Mouse (Mus musculus) adrenal gland, postnatal 25 days (tissue): Measurements from ENCODE around the gene Fam189a2. TPM values are rescaled to one million over a fixed set of nuclear protein-coding genes. Genes with fewer than 3 reads are reported as not detected.

Experiments
- DNase-seq: peaks from one replicate; pipeline ENCODE4 v3.0.0; 2021; ENCODE audit warnings: mixed read lengths
- long read RNA-seq: library from polyadenylated mRNA; stranded (forward); transcript quantifications from one replicate; pipeline ENCODE4 v2.0.0, GENCODE M21; 2021
- total RNA-seq: library from RNA; stranded (reverse); gene quantifications from 2 replicates; pipeline ENCODE4 v1.2.3, GENCODE M21; 2021

The Fam189a2 gene
- 6.2 and 7.3 TPM in 2 replicates for total RNA-seq
- long read RNA-seq, partial matches to known transcripts, result 1 of 4 reads
- long read RNA-seq, other reads (novel, unspliced or antisense), result 1 of 4 reads

DNA sequence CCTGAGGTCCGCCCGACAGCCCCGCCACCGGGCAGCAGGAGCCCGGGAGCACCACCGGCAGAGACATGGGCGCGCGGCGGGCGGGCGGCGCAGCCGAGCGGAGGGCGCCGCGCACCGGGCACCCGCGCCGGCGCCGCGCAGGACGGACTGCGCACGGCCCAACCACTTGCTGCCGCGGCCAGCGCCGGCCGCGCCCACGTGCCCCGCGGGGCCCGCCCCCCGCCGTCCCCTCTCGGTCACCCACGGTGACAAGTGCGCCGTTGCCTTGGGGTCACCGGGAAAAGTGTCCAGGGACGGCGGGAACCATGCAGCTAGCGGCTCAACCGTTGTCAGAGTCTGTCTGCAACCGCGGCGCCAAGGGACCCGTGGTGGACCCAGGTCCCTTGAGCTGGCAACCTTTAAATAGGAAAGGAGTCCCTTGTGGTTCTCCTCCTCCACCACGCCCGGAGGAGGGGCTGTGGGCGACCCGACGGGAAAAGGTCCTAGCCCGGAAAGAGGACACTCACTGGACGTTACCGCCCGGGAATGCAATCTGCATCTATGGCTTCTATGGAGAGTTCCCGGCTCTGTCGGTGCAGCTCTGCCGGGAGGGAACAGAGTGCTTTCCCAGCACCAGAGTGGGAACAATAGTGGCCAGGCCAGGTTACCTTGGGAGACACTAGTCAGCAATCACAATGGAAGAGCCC is at the start of gene Fam189a2:
Gene Fam189a2 (minus strand): TSS at position 149 of the 686 bp plus-strand sequence.
- peak; percentile 58 for DNase-seq

DNA sequence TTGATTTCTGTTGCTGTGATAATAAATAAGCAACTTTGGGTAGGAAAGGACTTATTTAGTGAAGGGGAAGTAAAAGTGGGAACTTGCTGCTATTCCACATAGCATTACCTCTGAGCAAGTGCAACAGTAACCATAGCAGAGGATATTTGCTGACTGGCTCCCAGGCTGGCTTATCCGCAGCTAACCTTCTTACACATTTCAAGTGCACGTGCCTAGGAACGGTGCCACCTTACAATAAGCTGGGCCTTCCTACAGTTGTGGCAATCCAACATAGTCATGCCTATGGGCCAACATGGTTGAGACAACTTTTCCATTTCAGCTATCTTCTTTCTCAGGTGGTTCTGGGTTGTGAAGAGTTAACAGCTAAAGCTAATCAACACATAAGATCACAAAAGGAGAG is 46.8 kb upstream of the Fam189a2 start:
- no peak for DNase-seq

DNA sequence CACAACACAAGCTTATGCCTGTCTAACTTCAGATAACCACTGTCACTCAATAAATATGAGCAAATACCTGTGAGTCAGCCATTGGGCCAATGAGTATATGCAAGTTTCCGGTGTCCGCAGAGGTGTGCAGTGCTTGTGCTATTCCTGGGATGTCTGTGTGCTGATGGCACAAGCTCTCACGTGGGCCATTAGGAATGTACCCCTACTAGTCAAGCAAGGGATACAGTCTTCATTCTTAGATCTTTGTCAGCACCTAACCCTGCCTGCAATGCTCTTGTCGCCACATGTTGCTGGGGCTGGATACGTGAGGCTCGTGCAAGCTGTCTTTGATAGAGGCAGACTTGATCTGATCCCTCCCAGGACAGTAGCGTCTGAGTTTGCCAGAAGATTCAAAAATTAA is 45.7 kb upstream of the Fam189a2 start:
- no peak for DNase-seq

DNA sequence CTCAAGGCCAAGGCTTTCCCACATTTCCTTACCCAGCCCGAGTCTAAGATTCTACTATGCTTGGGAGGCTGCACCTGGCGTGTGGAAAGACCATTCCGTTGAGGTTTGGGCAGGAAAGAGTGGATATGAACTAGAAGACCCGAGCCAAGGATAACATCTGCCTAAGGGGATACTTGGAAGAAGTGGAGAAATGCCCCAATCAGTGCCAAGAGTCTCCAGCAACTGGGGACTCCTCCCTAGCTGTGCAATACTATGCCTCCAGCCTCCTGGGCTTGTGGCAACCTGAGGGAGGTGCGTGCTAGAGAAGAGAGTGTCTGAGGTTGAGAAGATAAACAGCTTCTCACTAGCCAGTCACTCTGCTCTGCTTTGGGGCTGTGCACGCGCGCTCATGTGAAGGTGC is 45.1 kb upstream of the Fam189a2 start:
- DNase-seq, result no peak

DNA sequence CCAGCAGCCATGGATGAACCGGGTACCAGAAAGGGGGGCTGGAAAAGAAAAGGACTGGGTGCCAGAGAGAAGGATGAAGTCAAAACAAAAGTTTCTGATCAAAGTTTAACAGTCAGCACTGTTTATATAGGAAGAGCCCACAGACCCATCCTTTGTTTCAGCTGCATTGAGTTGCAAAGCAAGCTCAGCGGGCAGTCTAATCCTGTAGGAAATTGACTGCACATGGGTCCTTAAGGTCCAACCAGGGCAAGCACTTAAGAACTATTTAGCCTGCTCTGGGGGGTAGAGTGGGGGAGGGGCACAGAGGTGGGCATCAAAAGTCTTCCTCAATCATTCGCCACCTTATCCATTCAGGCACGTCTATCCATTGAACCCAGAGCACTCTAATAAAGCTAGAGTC is 42.3 kb upstream of the Fam189a2 start:
- DNase-seq, result no peak

DNA sequence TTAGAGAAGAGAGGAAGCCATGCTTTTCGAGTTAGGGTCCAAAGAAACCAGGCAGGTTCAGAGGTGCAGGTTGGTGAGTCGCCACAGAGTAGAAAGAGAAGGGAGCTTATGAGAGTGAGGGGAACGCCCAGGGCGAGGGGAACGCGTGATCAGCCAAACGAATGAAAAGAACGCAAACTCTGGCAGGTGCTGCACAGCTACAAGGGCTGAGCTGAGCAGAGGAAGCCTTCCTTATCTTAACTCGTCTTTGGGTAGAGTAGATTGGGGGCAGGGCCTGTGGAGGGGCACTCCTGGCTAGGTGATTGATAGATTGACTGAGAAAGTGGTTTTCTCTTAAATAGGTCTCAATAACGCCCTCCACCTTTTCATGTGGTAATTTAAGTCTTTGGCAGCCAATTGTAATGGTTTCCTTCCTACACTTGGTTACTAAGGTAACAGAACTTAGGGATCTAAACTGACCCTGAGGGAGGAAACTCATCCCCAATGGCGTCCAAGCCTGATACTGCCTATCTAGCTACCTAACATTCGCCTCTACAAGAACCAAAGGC is 33.6 kb upstream of the Fam189a2 start:
- no peak for DNase-seq

DNA sequence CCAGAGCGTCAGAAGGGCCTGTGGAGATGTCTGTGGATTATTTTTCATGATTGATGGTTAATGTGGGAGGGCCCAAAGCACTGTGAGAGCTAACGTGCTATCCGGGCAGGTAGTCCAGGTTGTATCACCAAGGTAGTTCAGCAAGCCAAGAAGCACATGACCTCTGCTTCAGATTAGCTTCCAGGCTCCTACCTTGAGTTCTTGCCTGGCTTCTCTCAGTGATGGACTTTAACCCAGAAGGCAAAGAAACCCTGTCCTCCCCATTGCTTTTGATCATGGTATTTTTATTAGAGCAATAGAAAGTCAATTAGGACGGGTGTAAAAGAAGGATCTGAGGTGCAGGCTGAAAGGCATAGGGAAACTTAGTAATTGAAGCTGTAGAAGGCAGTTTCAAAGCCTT is 32.8 kb upstream of the Fam189a2 start:
- DNase-seq, result no peak

DNA sequence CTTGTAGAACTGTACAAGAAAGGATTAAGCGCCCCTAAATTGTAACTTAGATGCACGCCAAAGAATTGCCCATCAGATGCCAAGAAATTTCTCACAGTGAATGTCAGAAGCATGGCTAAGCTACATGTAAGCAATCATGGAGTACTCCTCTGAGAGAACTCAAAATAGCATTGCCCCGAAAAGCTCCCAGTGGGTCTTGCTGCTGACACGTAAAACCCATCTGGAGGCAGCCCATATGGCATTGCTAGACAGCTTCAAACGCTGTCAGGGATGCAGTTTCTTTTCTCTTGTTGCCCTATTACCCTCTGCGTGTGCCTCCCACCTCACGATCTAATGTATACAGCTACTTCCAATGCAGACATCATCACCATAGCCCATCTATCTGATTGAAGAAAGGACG is 28.0 kb upstream of the Fam189a2 start:
- DNase-seq, result no peak

DNA sequence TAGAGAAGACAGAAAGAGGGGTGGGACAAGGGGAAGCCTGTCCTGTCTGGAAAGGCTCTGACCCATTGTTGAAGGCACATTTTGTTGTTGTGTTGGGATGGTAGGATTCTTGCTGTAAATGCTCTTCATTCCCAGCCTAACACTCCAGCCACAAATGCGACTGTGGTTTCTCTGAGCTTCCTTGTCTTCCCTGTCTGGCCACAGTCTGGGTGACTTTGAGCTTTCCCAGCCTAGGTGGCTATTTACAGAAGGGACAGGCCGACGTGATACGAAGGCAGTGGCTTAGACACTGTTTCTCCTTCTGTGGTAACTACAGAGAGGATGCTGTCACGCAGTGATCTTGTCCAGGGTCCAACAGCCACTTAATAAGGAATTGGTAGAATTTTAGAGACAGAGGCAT is 27.2 kb upstream of the Fam189a2 start:
- no peak for DNase-seq

DNA sequence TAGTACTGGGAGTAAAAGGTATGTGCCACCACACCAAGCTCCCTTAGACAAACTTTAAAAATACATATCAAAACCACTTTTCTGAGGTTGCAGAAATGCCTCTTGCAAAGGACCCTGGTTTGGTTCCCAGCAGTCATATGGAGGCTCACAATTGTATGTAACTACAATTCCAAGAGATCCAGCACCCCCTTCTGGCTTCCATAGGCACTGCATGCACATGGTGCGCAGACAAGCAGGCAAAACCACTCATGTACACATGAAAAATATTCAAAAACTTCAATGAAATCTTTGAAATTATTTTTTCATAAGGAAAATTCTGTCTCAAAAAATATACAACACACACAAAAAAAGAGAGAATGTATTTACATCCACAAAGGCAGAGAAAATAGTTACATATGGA is 26.1 kb upstream of the Fam189a2 start:
- DNase-seq, result no peak

DNA sequence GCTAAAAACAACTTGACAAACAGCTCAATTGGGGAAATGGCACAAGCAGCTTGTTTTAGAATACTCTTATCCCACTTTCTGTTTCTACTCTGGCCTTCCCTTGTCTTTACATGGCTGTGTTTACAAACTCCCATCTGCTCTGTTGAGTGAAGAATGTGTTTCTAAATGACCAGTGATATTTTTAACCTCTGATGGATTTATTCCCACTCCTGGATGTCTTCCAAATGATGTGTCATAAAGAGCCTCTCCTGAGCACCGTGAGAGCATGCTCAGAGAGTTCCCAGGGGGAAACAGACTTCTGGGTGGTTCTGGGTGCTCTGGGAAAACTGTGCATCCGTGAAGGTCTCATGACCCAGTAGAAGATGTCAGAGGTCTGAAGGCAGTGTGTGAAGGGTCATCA is 24.1 kb upstream of the Fam189a2 start:
- no peak for DNase-seq

DNA sequence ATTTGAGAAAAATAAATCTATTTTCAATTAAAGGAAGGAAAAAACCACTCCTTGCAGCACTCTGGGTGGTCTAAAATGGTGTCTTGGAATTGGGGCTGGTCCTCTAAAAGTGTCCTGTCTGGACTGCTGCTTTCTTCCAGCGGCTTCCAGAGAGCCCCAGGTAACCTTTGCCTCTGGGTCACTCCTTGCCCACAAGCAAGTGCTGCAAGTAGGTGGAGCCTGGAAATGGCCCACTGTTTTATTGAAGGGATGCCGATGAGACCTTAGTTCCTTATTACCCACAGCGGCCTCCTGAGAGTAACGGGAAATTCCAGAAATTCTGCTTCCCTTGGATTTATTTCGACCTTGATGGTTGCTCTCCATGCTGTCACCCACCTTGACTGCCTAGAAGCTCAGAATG is 23.4 kb upstream of the Fam189a2 start:
- no peak for DNase-seq

DNA sequence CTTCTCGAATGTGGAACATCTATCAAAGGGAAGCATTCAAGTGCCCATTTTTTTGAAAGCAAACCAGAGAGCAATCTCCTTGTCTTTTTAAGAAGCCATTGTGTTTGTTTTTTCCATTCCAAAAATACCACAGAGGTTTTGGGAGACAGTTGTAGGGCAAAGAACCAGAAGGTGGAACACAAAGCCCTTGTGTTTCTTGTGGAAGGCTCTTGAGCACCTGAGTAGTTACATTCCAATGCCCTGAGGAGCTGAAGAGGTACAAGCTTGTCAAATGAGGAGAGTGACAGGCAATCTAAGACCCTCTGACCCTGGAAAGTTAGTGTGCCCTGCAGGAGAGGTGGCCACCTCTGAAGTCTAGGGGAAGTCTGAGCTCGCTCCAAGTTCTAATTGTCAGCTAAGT is 19.7 kb upstream of the Fam189a2 start:
- no peak for DNase-seq

DNA sequence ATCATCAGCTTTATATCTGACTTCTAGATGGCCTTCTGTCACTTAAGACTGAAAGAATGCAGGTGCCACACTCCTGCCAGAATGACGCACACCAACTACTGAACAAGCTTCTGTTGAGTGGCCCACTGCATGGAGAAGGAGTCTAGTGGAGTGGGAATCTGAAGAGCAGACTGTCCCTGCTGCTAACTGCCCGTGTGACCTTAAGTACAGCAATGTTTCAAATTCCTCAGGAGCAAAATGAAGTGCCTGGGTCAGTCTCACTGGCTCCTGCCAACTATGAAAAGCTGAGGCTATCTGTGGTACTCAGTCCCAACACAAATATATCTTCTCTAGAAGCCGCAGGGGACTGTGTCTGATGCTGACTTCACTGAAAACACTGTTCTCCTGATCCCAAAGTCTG is 18.5 kb upstream of the Fam189a2 start:
- DNase-seq, result no peak

DNA sequence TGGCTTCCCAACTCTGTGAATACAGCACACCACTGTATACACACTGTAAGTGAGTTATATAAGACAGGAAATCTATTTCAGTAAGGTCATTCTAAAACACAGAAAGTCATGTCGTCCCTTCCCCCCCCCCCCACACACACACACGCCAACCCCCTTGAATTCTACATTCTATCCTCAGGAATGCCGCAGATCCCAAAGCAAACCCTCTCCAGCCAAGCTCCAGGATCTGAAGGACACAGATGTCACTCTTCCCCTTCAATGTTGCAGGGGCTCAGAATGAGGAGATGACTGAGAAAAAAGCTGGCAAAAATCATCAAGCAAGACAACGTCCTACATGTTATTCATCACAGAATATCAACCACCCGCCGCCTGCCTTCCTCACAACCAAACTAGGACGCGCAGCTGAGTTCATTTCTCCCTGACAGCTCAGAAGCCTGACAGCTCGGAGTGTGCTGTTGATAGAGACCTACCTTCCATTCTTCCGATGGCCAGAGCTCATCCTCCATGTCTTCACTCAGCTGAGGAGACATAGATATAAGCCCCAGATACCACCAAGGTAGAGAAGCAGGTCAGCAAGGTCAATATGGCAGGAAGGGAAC is 15.7 kb upstream of the Fam189a2 start:
- DNase-seq, result no peak

DNA sequence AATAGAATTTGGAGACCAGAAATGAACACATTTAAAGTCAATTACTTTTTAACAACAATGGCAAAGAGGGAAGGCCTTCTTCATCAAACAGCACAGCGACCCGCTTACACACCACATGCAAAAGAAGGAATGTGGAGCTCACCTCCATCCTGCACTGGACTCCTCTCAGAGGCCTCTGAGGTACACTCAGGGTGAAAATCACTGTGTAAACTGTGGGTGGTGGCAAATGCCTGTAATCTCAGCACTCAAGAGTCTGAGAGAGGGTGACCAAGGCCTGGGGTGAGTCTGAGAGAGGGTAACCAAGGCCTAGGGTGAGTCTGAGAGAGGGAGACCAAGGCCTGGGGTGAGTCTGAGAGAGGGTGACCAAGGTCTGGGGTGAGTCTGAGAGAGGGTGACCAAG is 11.6 kb upstream of the Fam189a2 start:
- DNase-seq, result no peak

DNA sequence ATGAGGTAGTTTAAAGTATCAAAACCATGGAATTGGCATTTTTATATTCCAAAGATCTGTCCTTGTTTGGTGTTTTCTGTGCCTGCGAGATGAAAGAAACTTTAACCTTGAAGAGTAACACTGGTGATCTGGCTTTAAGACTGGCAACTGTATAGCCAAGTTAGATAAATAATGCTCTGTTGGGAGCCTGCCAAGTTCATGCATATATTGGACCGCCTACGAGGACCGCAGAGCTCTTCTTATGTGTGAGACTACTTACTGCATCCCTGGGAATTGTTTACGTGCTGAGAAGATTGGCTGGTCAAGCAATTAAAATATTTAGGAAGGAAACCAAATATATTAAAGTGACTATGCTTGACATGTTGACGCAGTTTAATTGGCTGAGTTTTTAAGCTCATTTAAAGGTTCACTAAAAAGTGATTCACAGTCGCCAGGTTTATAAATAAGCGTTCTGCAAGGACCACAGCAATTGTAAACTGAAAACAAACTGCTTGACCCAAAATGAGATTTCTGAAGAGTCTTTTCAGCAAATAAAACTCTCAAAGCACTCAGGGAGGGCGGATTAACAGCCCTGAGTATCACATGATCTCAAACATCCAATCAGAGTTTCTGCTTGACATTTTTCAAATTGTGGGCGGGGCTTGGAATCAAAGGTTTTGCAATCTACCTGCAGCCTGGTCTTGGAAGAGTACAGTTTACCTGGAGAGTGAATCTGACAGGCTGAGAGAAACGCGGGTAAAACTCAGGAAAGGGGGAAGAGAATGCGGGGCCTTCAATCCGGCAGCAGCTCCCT is 8.4 kb upstream of the Fam189a2 start:
- no peak for DNase-seq

DNA sequence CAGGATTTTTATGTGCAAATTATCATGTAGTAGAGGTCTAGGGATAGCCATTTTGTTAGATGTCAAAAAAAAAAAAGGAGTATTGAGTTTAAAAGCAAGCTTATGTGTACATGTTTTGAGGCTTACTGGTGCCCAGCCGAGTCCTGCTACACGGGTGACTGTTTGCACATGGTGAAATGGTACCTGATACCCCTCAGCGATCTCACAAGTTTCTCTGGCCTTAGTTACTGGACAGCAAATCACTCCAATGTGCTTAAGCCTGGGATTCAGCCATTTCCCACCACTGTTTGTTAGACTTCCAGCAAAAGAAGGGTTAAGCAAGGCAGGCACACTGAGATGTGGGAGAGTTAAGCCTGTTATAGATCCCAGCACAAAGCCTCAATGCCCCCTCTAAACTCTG is 3.5 kb upstream of the Fam189a2 start:
- no peak for DNase-seq

DNA sequence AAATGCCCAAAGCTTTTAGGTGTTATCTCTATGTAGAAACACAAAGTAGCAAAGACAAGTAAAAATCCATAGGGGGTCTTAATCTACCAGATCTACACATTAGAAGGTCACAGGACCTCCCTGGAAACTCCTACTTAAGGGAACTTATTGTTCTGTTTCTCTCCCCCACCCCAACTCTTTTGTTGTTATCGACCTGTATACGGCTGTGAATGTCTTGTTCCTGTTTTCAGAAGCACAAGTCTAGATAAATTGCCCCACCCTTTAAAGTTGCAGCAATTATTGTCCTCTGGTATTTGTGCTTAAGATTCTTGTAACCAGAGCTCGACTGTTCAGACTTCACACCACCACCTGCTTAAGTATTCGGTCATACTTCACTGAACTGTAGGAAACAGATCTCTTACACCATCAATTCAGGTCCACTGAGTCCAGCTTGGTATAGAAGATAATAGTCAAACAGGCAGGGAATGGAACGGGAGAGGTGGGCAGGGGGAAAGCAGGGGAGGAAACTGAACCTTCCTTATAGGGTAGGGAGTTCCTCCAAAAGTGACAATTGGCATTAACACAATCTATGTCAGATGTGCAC is 1.9 kb upstream of the Fam189a2 start:
- DNase-seq, result no peak

DNA sequence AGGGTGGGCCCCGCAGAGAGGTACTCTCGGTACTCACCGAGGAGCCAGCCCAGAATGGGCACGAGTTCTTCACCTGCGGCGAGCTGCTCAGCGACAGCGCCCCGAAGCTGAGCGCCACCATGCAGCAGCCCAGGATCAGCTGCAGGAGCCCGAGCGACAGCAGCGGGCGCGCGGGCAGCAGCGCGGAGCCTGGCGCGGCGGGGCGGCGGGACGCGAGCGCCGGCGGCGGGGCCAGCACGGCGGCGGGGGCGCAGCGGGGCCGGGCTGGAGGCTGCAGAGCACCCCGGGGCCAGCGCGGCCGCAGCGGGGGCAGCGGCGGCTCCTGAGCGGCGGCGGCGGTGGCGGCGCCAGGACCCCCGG is 328 bp downstream of the Fam189a2 start:
- peak; percentile 44 for DNase-seq

DNA sequence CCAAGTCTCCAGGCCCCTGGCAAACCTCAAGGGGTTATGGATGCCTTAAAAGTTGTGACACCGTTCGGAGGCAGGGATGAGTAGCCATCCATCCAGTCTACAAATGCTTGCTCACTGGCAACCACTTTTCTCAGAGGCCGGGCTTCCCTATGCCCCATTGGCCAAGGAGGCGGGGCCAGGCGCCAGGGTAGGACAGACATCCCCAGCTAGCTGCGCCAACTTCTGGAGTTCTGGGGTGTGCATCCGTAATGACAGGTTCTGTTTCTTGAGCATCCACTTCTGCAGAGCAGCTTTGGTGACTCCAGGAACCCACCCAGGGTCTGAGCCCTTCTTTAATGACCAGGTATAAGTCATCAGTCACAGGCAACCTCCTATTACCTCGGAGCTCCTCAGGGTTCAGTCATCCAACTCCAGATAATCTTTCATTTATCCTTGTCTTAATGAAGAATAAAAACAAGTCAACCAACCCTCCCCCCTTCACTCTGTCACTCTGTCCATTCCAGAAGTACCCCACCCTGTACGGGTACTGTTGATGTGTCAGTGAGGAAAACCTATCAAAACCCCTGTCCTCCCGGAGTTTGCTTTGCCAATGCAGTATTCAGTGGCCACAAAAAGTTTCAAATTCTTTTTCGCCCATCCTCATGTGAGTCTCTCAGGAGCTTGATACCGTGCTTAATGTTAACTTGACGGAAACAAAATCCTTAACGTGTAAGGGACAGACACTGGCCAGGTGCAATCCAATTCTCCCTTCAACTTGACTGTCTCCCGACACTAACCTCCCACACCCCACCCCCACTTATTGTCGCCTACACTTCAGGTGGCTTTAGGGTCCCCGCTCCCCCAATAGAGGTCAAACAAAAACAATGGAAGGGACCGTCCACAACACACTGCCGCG is 956 bp downstream of the Fam189a2 start:
- peak; percentile 47 for DNase-seq

DNA sequence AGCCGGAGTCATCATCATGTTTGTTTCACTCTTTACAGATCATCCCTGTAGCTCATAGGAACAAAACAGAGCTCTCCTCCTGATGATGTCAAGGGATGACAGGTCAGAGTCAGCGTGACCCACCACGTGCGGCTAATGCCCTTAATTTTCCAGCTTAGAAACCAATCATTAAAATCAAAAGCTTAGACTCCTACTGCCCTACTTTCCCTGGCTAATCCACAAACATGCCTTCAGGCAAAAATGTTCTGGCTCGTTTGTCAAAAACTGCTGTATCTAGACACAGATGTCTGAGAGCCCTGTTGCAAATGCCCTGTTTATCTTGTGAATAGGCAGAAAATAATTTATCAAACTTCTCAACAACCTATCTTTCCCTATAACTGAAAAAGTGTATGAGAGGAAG is 4.9 kb downstream of the Fam189a2 start:
- no peak for DNase-seq
